Mouse (Mus musculus) cortical plate, adult 2 months (tissue): ENCODE results near the gene Atf4. TPM values are rescaled to one million over a fixed set of nuclear protein-coding genes. Genes with fewer than 3 reads are reported as not detected.

Experiments
- H3K27ac ChIP-seq: fragments of 200-500 bp; 2 replicates; pipeline ENCODE4 v1.5.1; 2012; ENCODE audit warnings: low read length, control low read depth, inconsistent platforms; ENCODE audit not compliant: insufficient read depth
- H3K4me1 ChIP-seq: fragments of 200-500 bp; 2 replicates; pipeline ENCODE4 v1.6.1; 2011; ENCODE audit warnings: low read length; ENCODE audit not compliant: control insufficient read depth, insufficient read depth
- H3K4me3 ChIP-seq: fragments of 200-500 bp; 2 replicates; pipeline ENCODE4 v1.5.1; 2011; ENCODE audit warnings: mild to moderate bottlenecking, low read length, control low read depth; ENCODE audit not compliant: insufficient read depth
- CTCF ChIP-seq: fragments of 200-500 bp; IDR thresholded peaks from 2 replicates; pipeline ENCODE4 v1.5.1; 2011; ENCODE audit warnings: mild to moderate bottlenecking, control low read depth, low read length; ENCODE audit not compliant: insufficient read depth; ENCODE audit errors: extremely low read depth
- POLR2A ChIP-seq: fragments of 200-500 bp; IDR thresholded peaks from 2 replicates; pipeline ENCODE4 v1.6.1; 2011; ENCODE audit warnings: mild to moderate bottlenecking, low read length, control low read depth; ENCODE audit not compliant: insufficient read depth; ENCODE audit errors: extremely low read depth
- polyA plus RNA-seq: library from polyadenylated mRNA; depleted of rRNA; stranded (reverse); fragments of >200 nt; gene quantifications from 2 replicates; pipeline ENCODE4 v1.2.3, GENCODE M21; 2012

The Atf4 gene
- polyA plus RNA-seq, 1 experiment: 198 TPM

GRCm38 (mm10) chr15:80257602-80258239 is 2.7 kb downstream of the Atf4 start:
- no peaks in the 10 kb centered on the region; the same call in 1 of the 2 replicates for H3K4me1 ChIP-seq
- TF ChIP-seq CTCF: no peak
- TF ChIP-seq POLR2A: 0 out of 2 replicates have a peak, but pooled peaks have one; percentile 24
- H3K4me3 ChIP-seq: no peak overlapping the region; the same call in 1 of the 2 replicates
- H3K27ac ChIP-seq: no peak overlapping the region

- TF ChIP-seq CTCF (no peak), POLR2A (peak; percentile 19; the same call in 1 of the 2 replicates)
- Histone ChIP-seq H3K27ac (no peak overlapping the region), H3K4me1 (no peaks in the 10 kb centered on the region; the same call in 1 of the 2 replicates), H3K4me3 (no peak overlapping the region)
Observed at GRCm38 (mm10) chr15:80258240-80259170, 3.5 kb downstream of the Atf4 start.

GRCm38 (mm10) chr15:80259406-80260045 is 4.5 kb downstream of the Atf4 start:
- TF ChIP-seq POLR2A (no peak), CTCF (no peak)
- no peak overlapping the region for H3K27ac ChIP-seq
- H3K4me3 ChIP-seq: no peak overlapping the region
- no peaks in the 10 kb centered on the region; the same call in 1 of the 2 replicates for H3K4me1 ChIP-seq

GRCm38 (mm10) chr15:80260677-80261076 is 5.7 kb downstream of the Atf4 start:
- TF ChIP-seq POLR2A: no peak
- peak; percentile 92 for TF ChIP-seq CTCF
- no peaks in the 10 kb centered on the region; the same call in 1 of the 2 replicates for H3K4me1 ChIP-seq
- no peak overlapping the region for H3K4me3 ChIP-seq
- H3K27ac ChIP-seq: no peak overlapping the region

GRCm38 (mm10) chr15:80261100-80261499 is 6.1 kb downstream of the Atf4 start:
- no peak for TF ChIP-seq CTCF
- TF ChIP-seq POLR2A: no peak
- H3K4me3 ChIP-seq: no peak overlapping the region
- no peak overlapping the region for H3K27ac ChIP-seq
- no peaks in the 10 kb centered on the region; the same call in 1 of the 2 replicates for H3K4me1 ChIP-seq

- Histone ChIP-seq H3K4me1 (no peaks in the 10 kb centered on the region), H3K27ac (0 out of 2 replicates have a peak within 1 kb of the TSS, but pooled peaks have one; percentile 4), H3K4me3 (peak within 1 kb of the TSS; percentile 55)
- TF ChIP-seq CTCF: no peak
- peak; percentile 62 for TF ChIP-seq POLR2A
Observed at GRCm38 (mm10) chr15:80263610-80264575, 8.9 kb downstream of the Atf4 start, which contains the start of gene Rps19bp1. TSS of gene Rps19bp1 (minus strand) at chr15:80264315.

GRCm38 (mm10) chr15:80266281-80266680 is 11.3 kb downstream of the Atf4 start:
- H3K27ac ChIP-seq: no peak overlapping the region
- TF ChIP-seq CTCF (peak; percentile 97), POLR2A (no peak)
- no peaks in the 10 kb centered on the region for H3K4me1 ChIP-seq

GRCm38 (mm10) chr15:80271858-80272396 is 16.9 kb downstream of the Atf4 start:
- TF ChIP-seq CTCF (no peak), POLR2A (no peak)
- Histone ChIP-seq H3K27ac (no peak overlapping the region), H3K4me3 (no peak overlapping the region), H3K4me1 (peaks cover 2% of the 10 kb centered on the region; the same call in 1 of the 2 replicates)

More at GRCm38 (mm10) chr15:80266281-80266680, 11.3 kb downstream of the Atf4 start:
- no peak overlapping the region for H3K4me3 ChIP-seq
